In genomic region chr13:54748721-54749060, GRCm38 (mm10) we compare ENCODE assay signal across 12 mouse cellular contexts. TPM values are rescaled to one million over a fixed set of nuclear protein-coding genes. Genes with fewer than 3 reads are reported as not detected.
DNase-seq lines count a peak whose midpoint lies in the region; ATAC-seq and TF ChIP-seq lines count a peak whose summit lies in the region.
"Had no signal": no experiment of that assay in that cellular context is flagged by ENCODE, and none has a peak within 500 bp of the region (broad histone marks: within the 10 kb centered on the region; RNA-seq: fewer than 3 reads in every experiment).

No protein-coding gene starts in this region.

- peaks cover 49% of the 10 kb centered on the region for H3K27me3 ChIP-seq in liver, embryonic 11.5 days (replicated peaks; ENCODE audit: control insufficient read depth, insufficient read depth, low read length)
- peaks cover 48% of the 10 kb centered on the region for H3K27me3 ChIP-seq in liver, postnatal 0 days (ENCODE audit: insufficient read depth, low read length)
- peaks cover 72% of the 10 kb centered on the region for H3K27me3 ChIP-seq in forebrain, embryonic 10.5 days (ENCODE audit: poor library complexity, severe bottlenecking)
- no peaks in the 10 kb centered on the region for H3K27me3 ChIP-seq in hindbrain, postnatal 0 days (ENCODE audit: insufficient read depth, low read length)
- no peaks in the 10 kb centered on the region for H3K27me3 ChIP-seq in neural tube, embryonic 14.5 days (ENCODE audit: control insufficient read depth, insufficient read depth, low read length)

- 59% methylated on average over 10 of the region's 10 CpGs for WGBS in liver, embryonic 11.5 days
- 43% methylated on average over 10 of the region's 10 CpGs for WGBS in liver, postnatal 0 days (ENCODE audit: insufficient replicate concordance)
- WGBS in forebrain, embryonic 10.5 days, result 49% methylated on average over 10 of the region's 10 CpGs
- 22% methylated on average over 10 of the region's 10 CpGs for WGBS in hindbrain, postnatal 0 days
- 34% methylated on average over 10 of the region's 10 CpGs for WGBS in neural tube, embryonic 14.5 days

- no peaks in the 10 kb centered on the region for H3K9me3 ChIP-seq in liver, embryonic 11.5 days (ENCODE audit: control insufficient read depth, low read length)
- H3K9me3 ChIP-seq in liver, postnatal 0 days (ENCODE audit: low read length), result no peaks in the 10 kb centered on the region
- H3K9me3 ChIP-seq in forebrain, embryonic 10.5 days, result no peaks in the 10 kb centered on the region
- no peaks in the 10 kb centered on the region for H3K9me3 ChIP-seq in hindbrain, postnatal 0 days (ENCODE audit: low read length)
- no peaks in the 10 kb centered on the region for H3K9me3 ChIP-seq in neural tube, embryonic 14.5 days (ENCODE audit: control insufficient read depth, low read length)

- no peak for TF ChIP-seq CTCF in liver, postnatal 0 days (IDR thresholded peaks at IDR 0.05; ENCODE audit: low read depth)
- no peak for TF ChIP-seq CTCF in hindbrain, postnatal 0 days (IDR thresholded peaks at IDR 0.05; ENCODE audit: low read depth)

- ATAC-seq in liver, embryonic 11.5 days (replicated peaks; ENCODE audit: low FRiP score), result no peak
- no peak for ATAC-seq in liver, postnatal 0 days
- peak; percentile 41 for ATAC-seq in hindbrain, postnatal 0 days
- ATAC-seq in neural tube, embryonic 14.5 days (ENCODE audit: low read depth), result peak; percentile 29

- H3K4me2 ChIP-seq in liver, embryonic 11.5 days, result peak overlapping the region; percentile 80; the same call in 1 of the 2 replicates
- no peak overlapping the region for H3K4me2 ChIP-seq in liver, postnatal 0 days (ENCODE audit: low read depth, low read length)
- peak overlapping the region; percentile 61 for H3K4me2 ChIP-seq in hindbrain, postnatal 0 days (ENCODE audit: low read depth, low read length)
- peak overlapping the region; percentile 75 for H3K4me2 ChIP-seq in neural tube, embryonic 14.5 days (ENCODE audit: low read depth, low read length)

- peak overlapping the region; percentile 59; the same call in 1 of the 2 replicates for H3K4me3 ChIP-seq in liver, embryonic 11.5 days (ENCODE audit: low read depth, low read length)
- H3K4me3 ChIP-seq in liver, postnatal 0 days (ENCODE audit: low read depth, low read length), result no peak overlapping the region
- peak overlapping the region; percentile 67 for H3K4me3 ChIP-seq in forebrain, embryonic 10.5 days
- peak overlapping the region; percentile 63 for H3K4me3 ChIP-seq in hindbrain, postnatal 0 days (ENCODE audit: low read length)
- peak overlapping the region; percentile 62 for H3K4me3 ChIP-seq in neural tube, embryonic 14.5 days (ENCODE audit: low read depth, low read length)

- no peak for TF ChIP-seq EP300 in liver, postnatal 0 days (IDR thresholded peaks at IDR 0.05; ENCODE audit: low read depth)

- DNase-seq in liver, embryonic 11.5 days (ENCODE audit: low spot score), result no peak
- DNase-seq in liver, postnatal 0 days, result no peak
- no peak for DNase-seq in forebrain, embryonic 10.5 days (ENCODE audit: extremely low spot score, low spot score)
- DNase-seq in hindbrain, postnatal 0 days (ENCODE audit: low spot score), result no peak
- DNase-seq in urinary bladder, postnatal 4 days (ENCODE audit: low spot score in 2 of 2), result no peak
- DNase-seq in embryo, embryonic 10.5 days (ENCODE audit: low spot score), result no peak
- no peak for DNase-seq in natural killer cell, adult 2 months (ENCODE audit: low spot score in 2 of 2)

- no peak overlapping the region for H3K27ac ChIP-seq in liver, embryonic 11.5 days (ENCODE audit: low read depth, low read length)
- no peak overlapping the region for H3K27ac ChIP-seq in liver, postnatal 0 days (ENCODE audit: low read depth)
- H3K27ac ChIP-seq in forebrain, embryonic 10.5 days, result peak overlapping the region; percentile 85
- H3K27ac ChIP-seq in hindbrain, postnatal 0 days, result peak overlapping the region; percentile 94
- H3K27ac ChIP-seq in neural tube, embryonic 14.5 days (ENCODE audit: low read depth, low read length), result peak overlapping the region; percentile 92

- no peak overlapping the region for H3K9ac ChIP-seq in liver, embryonic 11.5 days (ENCODE audit: low read depth, low read length)
- H3K9ac ChIP-seq in liver, postnatal 0 days (replicated peaks), result no peak overlapping the region
- peak overlapping the region; percentile 84 for H3K9ac ChIP-seq in hindbrain, postnatal 0 days (replicated peaks; ENCODE audit: low read length)
- H3K9ac ChIP-seq in neural tube, embryonic 14.5 days (replicated peaks; ENCODE audit: low read depth, low read length), result peak overlapping the region; percentile 90

- H3K4me1 ChIP-seq in liver, embryonic 11.5 days (replicated peaks; ENCODE audit: control insufficient read depth, insufficient read depth, low read length), result no peaks in the 10 kb centered on the region; the same call in 1 of the 2 replicates
- peaks cover 7% of the 10 kb centered on the region for H3K4me1 ChIP-seq in liver, postnatal 0 days (ENCODE audit: insufficient read depth)
- peaks cover 42% of the 10 kb centered on the region for H3K4me1 ChIP-seq in forebrain, embryonic 10.5 days
- peaks cover 25% of the 10 kb centered on the region; the same call in 1 of the 2 replicates for H3K4me1 ChIP-seq in hindbrain, postnatal 0 days (ENCODE audit: insufficient read depth, low read length)
- H3K4me1 ChIP-seq in neural tube, embryonic 14.5 days (ENCODE audit: control insufficient read depth, insufficient read depth, low read length), result peaks cover 30% of the 10 kb centered on the region

- H3K36me3 ChIP-seq in liver, embryonic 11.5 days (ENCODE audit: control insufficient read depth, insufficient read depth, low read length), result no peaks in the 10 kb centered on the region
- H3K36me3 ChIP-seq in liver, postnatal 0 days (replicated peaks; ENCODE audit: insufficient read depth, low read length), result no peaks in the 10 kb centered on the region
- H3K36me3 ChIP-seq in forebrain, embryonic 10.5 days (replicated peaks), result no peaks in the 10 kb centered on the region
- no peaks in the 10 kb centered on the region for H3K36me3 ChIP-seq in hindbrain, postnatal 0 days (ENCODE audit: insufficient read depth, low read length)
- H3K36me3 ChIP-seq in neural tube, embryonic 14.5 days (ENCODE audit: control insufficient read depth, insufficient read depth, low read length), result no peaks in the 10 kb centered on the region

RNA-seq across cellular contexts. Expression of gene Gprin1, which starts 1.0 kb away (rescaled TPM):
- 0.29 and 0.30 TPM in 2 replicates for polyA plus RNA-seq in liver, embryonic 11.5 days (2014; fragmentation: Nextera tagmentation; extraction: Ambion mirVana)
- polyA plus RNA-seq in liver, postnatal 0 days (2015; fragmentation: Nextera tagmentation; extraction: Ambion mirVana), result not detected in 2 replicates
- 0.56 and 0.57 TPM in 2 replicates for polyA plus RNA-seq in forebrain, embryonic 10.5 days (2016; fragmentation: Nextera tagmentation; extraction: Ambion mirVana)
- total RNA-seq in hindbrain, postnatal 0 days (2014; rRNA removed), result 146 and 153 TPM in 2 replicates
- 18.3 and 19.9 TPM in 2 replicates for polyA plus RNA-seq in hindbrain, postnatal 0 days (2015; fragmentation: Nextera tagmentation; extraction: Ambion mirVana)
- polyA plus RNA-seq in neural tube, embryonic 14.5 days (2014; fragmentation: Nextera tagmentation; extraction: Ambion mirVana), result 17.3 and 19.6 TPM in 2 replicates
- total RNA-seq: hematopoietic stem cell, adult 5-6 weeks; MEL had no signal

RNA-seq across cellular contexts. Expression of gene Sncb, which starts 17.7 kb away (rescaled TPM):
- polyA plus RNA-seq in liver, embryonic 11.5 days (2014; fragmentation: Nextera tagmentation; extraction: Ambion mirVana), result not detected in 2 replicates
- polyA plus RNA-seq in liver, postnatal 0 days (2015; fragmentation: Nextera tagmentation; extraction: Ambion mirVana), result not detected in 2 replicates
- polyA plus RNA-seq in forebrain, embryonic 10.5 days (2016; fragmentation: Nextera tagmentation; extraction: Ambion mirVana), result 1.1 and 1.8 TPM in 2 replicates
- 96.8 and 111 TPM in 2 replicates for total RNA-seq in hindbrain, postnatal 0 days (2014; rRNA removed)
- 202 and 222 TPM in 2 replicates for polyA plus RNA-seq in hindbrain, postnatal 0 days (2015; fragmentation: Nextera tagmentation; extraction: Ambion mirVana)
- 61.3 and 118 TPM in 2 replicates for polyA plus RNA-seq in neural tube, embryonic 14.5 days (2014; fragmentation: Nextera tagmentation; extraction: Ambion mirVana)
- total RNA-seq: hematopoietic stem cell, adult 5-6 weeks; MEL had no signal

RNA-seq across cellular contexts. Expression of gene Eif4e1b, which starts 35.1 kb away (rescaled TPM):
- polyA plus RNA-seq in liver, embryonic 11.5 days (2014; fragmentation: Nextera tagmentation; extraction: Ambion mirVana), result not detected in 2 replicates
- not detected in 2 replicates for polyA plus RNA-seq in liver, postnatal 0 days (2015; fragmentation: Nextera tagmentation; extraction: Ambion mirVana)
- not detected in 2 replicates for polyA plus RNA-seq in forebrain, embryonic 10.5 days (2016; fragmentation: Nextera tagmentation; extraction: Ambion mirVana)
- total RNA-seq in hindbrain, postnatal 0 days (2014; rRNA removed), result not detected in 2 replicates
- polyA plus RNA-seq in hindbrain, postnatal 0 days (2015; fragmentation: Nextera tagmentation; extraction: Ambion mirVana), result not detected in 2 replicates
- not detected in 2 replicates for polyA plus RNA-seq in neural tube, embryonic 14.5 days (2014; fragmentation: Nextera tagmentation; extraction: Ambion mirVana)
- total RNA-seq: adrenal gland, postnatal 25 days; hematopoietic stem cell, adult 5-6 weeks; layer of hippocampus, postnatal 25 days; MEL had no signal

RNA-seq across cellular contexts. Expression of gene Tspan17, which starts 40.5 kb away (rescaled TPM):
- polyA plus RNA-seq in liver, embryonic 11.5 days (2014; fragmentation: Nextera tagmentation; extraction: Ambion mirVana), result 2.3 and 2.6 TPM in 2 replicates
- polyA plus RNA-seq in liver, postnatal 0 days (2015; fragmentation: Nextera tagmentation; extraction: Ambion mirVana), result 2.1 and 2.2 TPM in 2 replicates
- 7.9 and 9.5 TPM in 2 replicates for polyA plus RNA-seq in forebrain, embryonic 10.5 days (2016; fragmentation: Nextera tagmentation; extraction: Ambion mirVana)
- 53.2 and 60.5 TPM in 2 replicates for total RNA-seq in hindbrain, postnatal 0 days (2014; rRNA removed)
- polyA plus RNA-seq in hindbrain, postnatal 0 days (2015; fragmentation: Nextera tagmentation; extraction: Ambion mirVana), result 143 and 153 TPM in 2 replicates
- 78.1 and 82.3 TPM in 2 replicates for polyA plus RNA-seq in neural tube, embryonic 14.5 days (2014; fragmentation: Nextera tagmentation; extraction: Ambion mirVana)
- total RNA-seq: hematopoietic stem cell, adult 5-6 weeks had no signal

RNA-seq across cellular contexts. Expression of gene Cdhr2, which starts 47.4 kb away (rescaled TPM):
- polyA plus RNA-seq in liver, embryonic 11.5 days (2014; fragmentation: Nextera tagmentation; extraction: Ambion mirVana), result 7.4 and 8.3 TPM in 2 replicates
- polyA plus RNA-seq in liver, postnatal 0 days (2015; fragmentation: Nextera tagmentation; extraction: Ambion mirVana), result 7.0 TPM in 2 replicates
- 0.04 TPM in 1 of 2 replicates, not detected in the other for polyA plus RNA-seq in forebrain, embryonic 10.5 days (2016; fragmentation: Nextera tagmentation; extraction: Ambion mirVana)
- 0.22 and 0.37 TPM in 2 replicates for total RNA-seq in hindbrain, postnatal 0 days (2014; rRNA removed)
- polyA plus RNA-seq in hindbrain, postnatal 0 days (2015; fragmentation: Nextera tagmentation; extraction: Ambion mirVana), result 0.35 and 0.41 TPM in 2 replicates
- polyA plus RNA-seq in neural tube, embryonic 14.5 days (2014; fragmentation: Nextera tagmentation; extraction: Ambion mirVana), result 0.21 and 0.29 TPM in 2 replicates
- total RNA-seq: adrenal gland, postnatal 25 days; hematopoietic stem cell, adult 5-6 weeks; MEL had no signal

Comparison
In these comparisons a context has a peak if more than half of its experiments do, and no peak if none do; other contexts are left out.
1. ATAC-seq: peak in hindbrain, postnatal 0 days (single experiment) and neural tube, embryonic 14.5 days (single experiment); none in liver, embryonic 11.5 days (single experiment) and liver, postnatal 0 days (single experiment).
2. H3K27ac ChIP-seq: peak in forebrain, embryonic 10.5 days (single experiment), hindbrain, postnatal 0 days (single experiment) and neural tube, embryonic 14.5 days (single experiment); none in liver, embryonic 11.5 days (single experiment) and liver, postnatal 0 days (single experiment).
3. H3K9ac ChIP-seq: peak in hindbrain, postnatal 0 days (single experiment) and neural tube, embryonic 14.5 days (single experiment); none in liver, embryonic 11.5 days (single experiment) and liver, postnatal 0 days (single experiment).
4. RNA of gene Gprin1, which starts 1.0 kb away (polyA plus RNA-seq): 18.3 to 19.9 TPM in hindbrain, postnatal 0 days and 17.3 to 19.6 TPM in neural tube, embryonic 14.5 days; 0.56 to 0.57 TPM in forebrain, embryonic 10.5 days, 0.29 to 0.30 TPM in liver, embryonic 11.5 days and not detected in liver, postnatal 0 days; every median in the first group is over 10 times any median in the second.
5. RNA of gene Sncb, which starts 17.7 kb away (polyA plus RNA-seq): 202 to 222 TPM in hindbrain, postnatal 0 days and 61.3 to 118 TPM in neural tube, embryonic 14.5 days; 1.1 to 1.8 TPM in forebrain, embryonic 10.5 days, not detected in liver, embryonic 11.5 days and not detected in liver, postnatal 0 days; every median in the first group is over 10 times any median in the second.